Mouse (Mus musculus) bone marrow, adult 2 months (tissue): ENCODE measurements around the gene Hspbap1.

Experiments
- CTCF ChIP-seq: fragments of 200-500 bp; IDR thresholded peaks from 2 replicates; pipeline ENCODE4 v1.5.1; 2011; ENCODE audit warnings: low read length, control low read depth; ENCODE audit not compliant: control insufficient read depth, insufficient read depth
- POLR2A ChIP-seq: fragments of 200-500 bp; IDR thresholded peaks from 2 replicates; pipeline ENCODE4 v1.6.1; 2011; ENCODE audit warnings: low read depth, mild to moderate bottlenecking, control low read depth, low read length, borderline replicate concordance; ENCODE audit not compliant: control insufficient read depth

DNA sequence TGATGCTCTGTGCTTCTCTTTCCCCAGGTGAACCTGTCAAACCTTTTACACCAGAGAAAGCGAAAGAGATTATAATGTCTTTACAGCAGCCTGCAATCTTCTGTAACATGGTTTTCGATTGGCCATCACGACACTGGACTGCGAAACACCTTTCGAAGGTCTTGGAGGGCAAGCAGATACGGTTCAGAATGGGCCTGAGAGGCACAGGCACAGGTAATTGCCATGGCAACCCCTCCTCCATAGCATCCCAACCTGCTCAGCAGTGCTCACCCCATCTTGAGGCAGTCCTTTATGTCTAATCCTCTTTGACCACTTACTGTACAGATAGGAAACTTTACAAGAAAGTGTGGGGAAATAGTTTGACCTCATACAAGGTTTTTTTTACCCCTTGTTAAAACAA, 17.0 kb downstream of the Hspbap1 start:
- TF ChIP-seq CTCF (no peak), POLR2A (no peak)
